Mouse (Mus musculus) heart, postnatal 0 days (tissue): ENCODE data around the gene Nkd1. TPM values are rescaled to one million over a fixed set of nuclear protein-coding genes. Genes with fewer than 3 reads are reported as not detected.

ENCODE experiments used
- ATAC-seq: fragments of 200-750 bp; cut with Nextera tagmentation; 2 replicates; pipeline ENCODE4 v1.8.0; 2017; ENCODE audit warnings: low read depth, moderate number of reproducible peaks, moderate library complexity; ENCODE audit not compliant: insufficient read depth
- DNase-seq: peaks from one replicate; pipeline ENCODE4 v3.0.0-alpha.2; 2016; ENCODE audit warnings: low spot score
- H3K27ac ChIP-seq: fragments of 300-500 bp; sonication (generic); 2 replicates; pipeline ENCODE4 v1.5.1; 2014; ENCODE audit warnings: low read depth, mild to moderate bottlenecking
- H3K27me3 ChIP-seq: fragments of 300-500 bp; sonication (generic); 2 replicates; pipeline ENCODE4 v1.6.1; 2014; ENCODE audit warnings: low read length, mixed read lengths; ENCODE audit not compliant: control insufficient read depth, insufficient read depth
- H3K36me3 ChIP-seq: fragments of 300-500 bp; sonication (generic); replicated peaks from 2 replicates; pipeline ENCODE4 v1.6.1; 2014; ENCODE audit warnings: low read length, mixed read lengths; ENCODE audit not compliant: control insufficient read depth, insufficient read depth
- H3K4me1 ChIP-seq: fragments of 300-500 bp; sonication (generic); 2 replicates; pipeline ENCODE4 v1.6.1; 2014; ENCODE audit warnings: antibody characterized with exemption; ENCODE audit not compliant: control insufficient read depth, insufficient read depth
- H3K4me2 ChIP-seq: fragments of 300-500 bp; sonication (generic); 2 replicates; pipeline ENCODE4 v1.6.1; 2014; ENCODE audit warnings: low read depth, mild to moderate bottlenecking, low read length, moderate library complexity
- H3K4me3 ChIP-seq: fragments of 300-500 bp; sonication (generic); 2 replicates; pipeline ENCODE4 v1.5.1; 2014; ENCODE audit warnings: low read depth, low read length
- H3K9ac ChIP-seq: fragments of 300-500 bp; sonication (generic); replicated peaks from 2 replicates; pipeline ENCODE4 v1.6.1; 2014; ENCODE audit warnings: low read depth, low read length, mixed read lengths
- H3K9me3 ChIP-seq: fragments of 300-500 bp; sonication (generic); replicated peaks from 2 replicates; pipeline ENCODE4 v1.6.1; 2016; ENCODE audit warnings: low read length; ENCODE audit not compliant: control insufficient read depth
- CTCF ChIP-seq: IDR thresholded peaks from 2 replicates; pipeline ENCODE4 v1.5.1; 2016; ENCODE audit warnings: antibody characterized with exemption, control low read depth, low read depth
- EP300 ChIP-seq: IDR thresholded peaks from 2 replicates; pipeline ENCODE4 v1.6.1; 2016; ENCODE audit warnings: antibody characterized with exemption, low read depth
- WGBS: fragments of 180-500 bp; shearing (Covaris S2); extraction: QIAGEN DNeasy Blood & Tissue Kit; methylation state at CpG from one replicate; pipeline ENCODE4 v1.1.7; 2014; 5-methylcytosine and 5-hydroxymethylcytosine counted together
- polyA plus RNA-seq: library from polyadenylated mRNA; unstranded; fragments of >200 nt; fragmentation: Nextera tagmentation; extraction: Ambion mirVana; gene quantifications from 2 replicates; pipeline ENCODE4 v1.2.1, GENCODE M21; 2015
- total RNA-seq: library from RNA; depleted of rRNA; stranded (reverse); fragments of >200 nt; gene quantifications from 2 replicates; pipeline ENCODE4 v1.2.3, GENCODE M21; 2014; ENCODE audit warnings: low replicate concordance

Gene Nkd1
- total and polyA plus RNA-seq, 2 experiments from 2014 or later = 5.5 to 6.8 TPM

GRCm38 (mm10) chr8:88538976-88539371, 17.8 kb downstream of the Nkd1 start:
- 69% methylated on average over 7 of the region's 7 CpGs for WGBS
- H3K27ac ChIP-seq = 0 out of 2 replicates have a peak overlapping the region, but pooled peaks have one; percentile 37
- no peak for ATAC-seq

GRCm38 (mm10) chr8:88539963-88540362, 18.8 kb downstream of the Nkd1 start:
- no peaks in the 10 kb centered on the region for H3K9me3 ChIP-seq
- ATAC-seq (no peak), DNase-seq (no peak)
- H3K4me2 ChIP-seq = no peak overlapping the region
- no peaks in the 10 kb centered on the region for H3K27me3 ChIP-seq
- no peak overlapping the region for H3K27ac ChIP-seq
- H3K4me1 ChIP-seq = no peaks in the 10 kb centered on the region; the same call in 1 of the 2 replicates
- TF ChIP-seq CTCF = peak; percentile 48
- no peak for TF ChIP-seq EP300
- H3K9ac ChIP-seq = no peak overlapping the region
- no peaks in the 10 kb centered on the region for H3K36me3 ChIP-seq
- no peak overlapping the region for H3K4me3 ChIP-seq
- 74% methylated on average over 4 of the region's 4 CpGs for WGBS

More at GRCm38 (mm10) chr8:88538976-88539371, 17.8 kb downstream of the Nkd1 start:
- Histone ChIP-seq H3K36me3 (no peaks in the 10 kb centered on the region), H3K9ac (no peak overlapping the region), H3K4me3 (no peak overlapping the region), H3K27me3 (no peaks in the 10 kb centered on the region), H3K4me1 (no peaks in the 10 kb centered on the region; the same call in 1 of the 2 replicates), H3K4me2 (no peak overlapping the region), H3K9me3 (no peaks in the 10 kb centered on the region)
- no peak for DNase-seq
- no peak for TF ChIP-seq CTCF

GRCm38 (mm10) chr8:88542596-88543213, 21.6 kb downstream of the Nkd1 start:
- H3K9ac ChIP-seq = no peak overlapping the region
- no peak for DNase-seq

DNA sequence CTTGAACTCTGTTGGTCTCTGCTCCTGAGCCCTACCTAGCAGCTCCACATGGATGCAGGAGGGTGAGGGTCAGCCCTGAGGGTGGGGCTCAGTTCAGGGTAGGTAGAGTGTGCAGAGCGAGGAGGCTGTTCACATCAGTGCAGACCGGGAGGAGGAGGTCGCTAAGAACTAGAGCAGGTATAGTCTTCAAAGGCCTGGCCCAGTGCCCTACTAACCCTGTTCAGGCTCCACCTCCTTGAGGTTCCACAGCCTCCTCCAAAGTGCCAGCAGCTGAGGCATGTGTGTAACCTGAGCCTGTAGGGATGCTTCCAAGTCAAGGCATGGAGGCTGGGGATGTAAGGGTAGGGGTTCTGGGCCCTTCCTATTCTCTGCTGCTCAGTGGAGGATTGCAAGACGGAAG, 23.5 kb downstream of the Nkd1 start:
- DNase-seq (no peak), ATAC-seq (no peak)
- H3K27me3 ChIP-seq = no peaks in the 10 kb centered on the region
- 83% methylated on average over 4 of the region's 4 CpGs for WGBS
- H3K9ac ChIP-seq = no peak overlapping the region
- H3K36me3 ChIP-seq = no peaks in the 10 kb centered on the region
- H3K9me3 ChIP-seq = 0 out of 2 replicates have a peak, but pooled peaks cover 5% of the 10 kb centered on the region
- H3K4me1 ChIP-seq = no peaks in the 10 kb centered on the region
- TF ChIP-seq EP300 = no peak
- no peak for TF ChIP-seq CTCF
- H3K4me2 ChIP-seq = no peak overlapping the region
- H3K27ac ChIP-seq = no peak overlapping the region
- no peak overlapping the region for H3K4me3 ChIP-seq

More at GRCm38 (mm10) chr8:88542596-88543213, 21.6 kb downstream of the Nkd1 start:
- no peak for TF ChIP-seq EP300
- TF ChIP-seq CTCF = no peak
- H3K4me2 ChIP-seq = no peak overlapping the region
- H3K27me3 ChIP-seq = no peaks in the 10 kb centered on the region
- no peaks in the 10 kb centered on the region for H3K9me3 ChIP-seq
- H3K4me3 ChIP-seq = no peak overlapping the region
- H3K36me3 ChIP-seq = no peaks in the 10 kb centered on the region
- 62% methylated on average over 9 of the region's 9 CpGs for WGBS
- H3K27ac ChIP-seq = no peak overlapping the region
- peak; percentile 15; the same call in 1 of the 2 replicates for ATAC-seq
- H3K4me1 ChIP-seq = no peaks in the 10 kb centered on the region; the same call in 1 of the 2 replicates

DNA sequence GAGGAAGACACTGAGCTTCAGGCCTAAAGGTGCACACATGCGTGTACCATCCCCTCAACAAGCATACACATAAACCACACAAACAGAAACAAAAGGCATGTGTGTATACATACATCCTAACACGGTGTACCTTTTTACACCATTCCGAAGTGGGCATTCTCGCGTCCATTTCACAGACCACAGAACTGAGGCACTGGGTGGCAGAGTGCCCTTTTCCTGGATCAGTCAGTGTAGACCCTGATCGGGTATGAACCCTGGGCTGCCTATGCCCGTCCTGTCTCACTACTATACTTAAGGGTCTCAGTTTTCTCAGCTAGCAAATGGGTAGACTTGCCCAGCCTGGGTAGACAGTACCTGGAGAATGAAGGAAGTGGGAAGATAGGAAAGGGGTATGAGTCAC, 24.3 kb downstream of the Nkd1 start:
- H3K27ac ChIP-seq = no peak overlapping the region
- WGBS = 91% methylated on average over 7 of the region's 7 CpGs
- TF ChIP-seq CTCF (no peak), EP300 (no peak)
- no peak overlapping the region for H3K9ac ChIP-seq
- H3K27me3 ChIP-seq = no peaks in the 10 kb centered on the region
- no peak for DNase-seq
- H3K9me3 ChIP-seq = 0 out of 2 replicates have a peak, but pooled peaks cover 5% of the 10 kb centered on the region
- no peaks in the 10 kb centered on the region for H3K4me1 ChIP-seq
- H3K4me2 ChIP-seq = no peak overlapping the region
- H3K4me3 ChIP-seq = no peak overlapping the region
- no peaks in the 10 kb centered on the region for H3K36me3 ChIP-seq
- no peak for ATAC-seq
